Mouse (Mus musculus): ENCODE measurements around the gene Socs2.

GRCm38 (mm10) chr10:95396356-95396755 lies 20.6 kb downstream of the Socs2 start:
- TF ChIP-seq POLR2A (IDR thresholded peaks at IDR 0.05; ENCODE audit: insufficient read depth, low read length) = no peak
- TF ChIP-seq CTCF (IDR thresholded peaks at IDR 0.05; ENCODE audit: low read depth, low read length) = no peak
- TF ChIP-seq EP300 (IDR thresholded peaks at IDR 0.05; ENCODE audit: insufficient read depth, low read depth, low read length) = no peak

Data from ES-Bruce4 (cell line).